Mouse (Mus musculus): ENCODE measurements around the gene Ndufaf7. TPM values are rescaled to one million over a fixed set of nuclear protein-coding genes. Genes with fewer than 3 reads are reported as not detected.
A peak's percentile ranks its signal among the peaks of the same experiment; 100 is the strongest.

Ndufaf7 gene
- 62.5 and 68.8 TPM in 2 replicates for polyA plus RNA-seq (2014; fragmentation: Nextera tagmentation; extraction: Ambion mirVana)

- Histone ChIP-seq H3K27ac (ENCODE audit: low read depth, low read length) (peak within 1 kb of the TSS; percentile 48), H3K9ac (replicated peaks; ENCODE audit: low read depth, low read length) (peak within 1 kb of the TSS; percentile 53), H3K4me3 (ENCODE audit: low read depth, low read length) (peak within 1 kb of the TSS; percentile 48), H3K27me3 (ENCODE audit: control insufficient read depth, insufficient read depth, low read length) (no peaks in the 10 kb centered on the region), H3K36me3 (ENCODE audit: control insufficient read depth, insufficient read depth, low read length) (peaks cover 28% of the 10 kb centered on the region; the same call in 1 of the 2 replicates), H3K4me1 (ENCODE audit: control insufficient read depth, insufficient read depth, low read length) (peaks cover 11% of the 10 kb centered on the region; the same call in 1 of the 2 replicates), H3K4me2 (ENCODE audit: low read depth, low read length) (peak within 1 kb of the TSS; percentile 78), H3K9me3 (ENCODE audit: control insufficient read depth, low read length) (no peaks in the 10 kb centered on the region)
- peak; percentile 100 for ATAC-seq (ENCODE audit: low read depth)
- under 1% methylated on average over 45 of the region's 45 CpGs for WGBS
Observed at GRCm38 (mm10) chr17:78936466-78937228, at the start of gene Ndufaf7, which contains the start of gene Cebpz. Ndufaf7 (plus strand) TSS chr17:78937136. Cebpz (minus strand) TSS chr17:78937066.

- ATAC-seq (ENCODE audit: low read depth) = no peak
- Histone ChIP-seq H3K4me1 (ENCODE audit: control insufficient read depth, insufficient read depth, low read length) (no peaks in the 10 kb centered on the region), H3K4me3 (ENCODE audit: low read depth, low read length) (no peak overlapping the region), H3K27me3 (ENCODE audit: control insufficient read depth, insufficient read depth, low read length) (no peaks in the 10 kb centered on the region), H3K9me3 (ENCODE audit: control insufficient read depth, low read length) (no peaks in the 10 kb centered on the region), H3K27ac (ENCODE audit: low read depth, low read length) (no peak overlapping the region), H3K4me2 (ENCODE audit: low read depth, low read length) (no peak overlapping the region), H3K36me3 (ENCODE audit: control insufficient read depth, insufficient read depth, low read length) (no peaks in the 10 kb centered on the region), H3K9ac (replicated peaks; ENCODE audit: low read depth, low read length) (no peak overlapping the region)
- 85% methylated on average over 4 of the region's 4 CpGs for WGBS
Observed at GRCm38 (mm10) chr17:78888554-78888953, 48.4 kb upstream of the Ndufaf7 start.

- Histone ChIP-seq H3K4me2 (ENCODE audit: low read depth, low read length) (no peak overlapping the region), H3K27me3 (ENCODE audit: control insufficient read depth, insufficient read depth, low read length) (no peaks in the 10 kb centered on the region), H3K9me3 (ENCODE audit: control insufficient read depth, low read length) (no peaks in the 10 kb centered on the region), H3K27ac (ENCODE audit: low read depth, low read length) (no peak overlapping the region), H3K36me3 (ENCODE audit: control insufficient read depth, insufficient read depth, low read length) (no peaks in the 10 kb centered on the region), H3K4me3 (ENCODE audit: low read depth, low read length) (no peak overlapping the region), H3K4me1 (ENCODE audit: control insufficient read depth, insufficient read depth, low read length) (no peaks in the 10 kb centered on the region), H3K9ac (replicated peaks; ENCODE audit: low read depth, low read length) (no peak overlapping the region)
- ATAC-seq (ENCODE audit: low read depth) = no peak
- WGBS = 53% methylated on average over 3 of the region's 3 CpGs
Observed at GRCm38 (mm10) chr17:78889184-78889583, 47.8 kb upstream of the Ndufaf7 start.

GRCm38 (mm10) chr17:78891020-78891419, 45.9 kb upstream of the Ndufaf7 start:
- Histone ChIP-seq H3K9me3 (ENCODE audit: control insufficient read depth, low read length) (no peaks in the 10 kb centered on the region), H3K4me2 (ENCODE audit: low read depth, low read length) (no peak overlapping the region), H3K4me1 (ENCODE audit: control insufficient read depth, insufficient read depth, low read length) (no peaks in the 10 kb centered on the region), H3K36me3 (ENCODE audit: control insufficient read depth, insufficient read depth, low read length) (no peaks in the 10 kb centered on the region), H3K27ac (ENCODE audit: low read depth, low read length) (no peak overlapping the region), H3K4me3 (ENCODE audit: low read depth, low read length) (no peak overlapping the region), H3K9ac (replicated peaks; ENCODE audit: low read depth, low read length) (no peak overlapping the region), H3K27me3 (ENCODE audit: control insufficient read depth, insufficient read depth, low read length) (no peaks in the 10 kb centered on the region)
- WGBS = 88% methylated on average over 9 of the region's 9 CpGs
- no peak for ATAC-seq (ENCODE audit: low read depth)

- no peaks in the 10 kb centered on the region for H3K9me3 ChIP-seq (ENCODE audit: control insufficient read depth, low read length)
- 87% methylated on average over 7 of the region's 7 CpGs for WGBS
- H3K4me1 ChIP-seq (ENCODE audit: control insufficient read depth, insufficient read depth, low read length) = no peaks in the 10 kb centered on the region
- no peak overlapping the region for H3K27ac ChIP-seq (ENCODE audit: low read depth, low read length)
- H3K36me3 ChIP-seq (ENCODE audit: control insufficient read depth, insufficient read depth, low read length) = no peaks in the 10 kb centered on the region
- no peak overlapping the region for H3K4me2 ChIP-seq (ENCODE audit: low read depth, low read length)
- no peak overlapping the region for H3K4me3 ChIP-seq (ENCODE audit: low read depth, low read length)
- no peak overlapping the region for H3K9ac ChIP-seq (replicated peaks; ENCODE audit: low read depth, low read length)
- ATAC-seq (ENCODE audit: low read depth) = no peak
- no peaks in the 10 kb centered on the region for H3K27me3 ChIP-seq (ENCODE audit: control insufficient read depth, insufficient read depth, low read length)
Observed at GRCm38 (mm10) chr17:78894991-78895390, 41.9 kb upstream of the Ndufaf7 start.

GRCm38 (mm10) chr17:78895394-78895793, 41.5 kb upstream of the Ndufaf7 start:
- H3K4me1 ChIP-seq (ENCODE audit: control insufficient read depth, insufficient read depth, low read length) = no peaks in the 10 kb centered on the region
- H3K4me2 ChIP-seq (ENCODE audit: low read depth, low read length) = no peak overlapping the region
- ATAC-seq (ENCODE audit: low read depth) = no peak
- H3K27ac ChIP-seq (ENCODE audit: low read depth, low read length) = no peak overlapping the region
- WGBS = 42% methylated on average over 8 of the region's 8 CpGs
- no peaks in the 10 kb centered on the region for H3K36me3 ChIP-seq (ENCODE audit: control insufficient read depth, insufficient read depth, low read length)
- no peaks in the 10 kb centered on the region for H3K27me3 ChIP-seq (ENCODE audit: control insufficient read depth, insufficient read depth, low read length)
- H3K4me3 ChIP-seq (ENCODE audit: low read depth, low read length) = no peak overlapping the region
- no peaks in the 10 kb centered on the region for H3K9me3 ChIP-seq (ENCODE audit: control insufficient read depth, low read length)
- H3K9ac ChIP-seq (replicated peaks; ENCODE audit: low read depth, low read length) = no peak overlapping the region

GRCm38 (mm10) chr17:78903158-78903557, 33.8 kb upstream of the Ndufaf7 start:
- Histone ChIP-seq H3K4me3 (ENCODE audit: low read depth, low read length) (no peak overlapping the region), H3K4me2 (ENCODE audit: low read depth, low read length) (no peak overlapping the region), H3K27me3 (ENCODE audit: control insufficient read depth, insufficient read depth, low read length) (no peaks in the 10 kb centered on the region), H3K9me3 (ENCODE audit: control insufficient read depth, low read length) (no peaks in the 10 kb centered on the region), H3K36me3 (ENCODE audit: control insufficient read depth, insufficient read depth, low read length) (no peaks in the 10 kb centered on the region), H3K9ac (replicated peaks; ENCODE audit: low read depth, low read length) (no peak overlapping the region), H3K27ac (ENCODE audit: low read depth, low read length) (no peak overlapping the region), H3K4me1 (ENCODE audit: control insufficient read depth, insufficient read depth, low read length) (no peaks in the 10 kb centered on the region)
- ATAC-seq (ENCODE audit: low read depth) = no peak
- WGBS = 83% methylated on average over 2 of the region's 2 CpGs

GRCm38 (mm10) chr17:78906892-78907291, 30.0 kb upstream of the Ndufaf7 start, which contains the start of gene Sult6b1:
Sult6b1 (minus strand) TSS chr17:78906992.
- Histone ChIP-seq H3K27me3 (ENCODE audit: control insufficient read depth, insufficient read depth, low read length) (no peaks in the 10 kb centered on the region), H3K4me2 (ENCODE audit: low read depth, low read length) (no peak within 1 kb of the TSS), H3K4me3 (ENCODE audit: low read depth, low read length) (no peak within 1 kb of the TSS), H3K9ac (replicated peaks; ENCODE audit: low read depth, low read length) (no peak within 1 kb of the TSS), H3K9me3 (ENCODE audit: control insufficient read depth, low read length) (no peaks in the 10 kb centered on the region), H3K4me1 (ENCODE audit: control insufficient read depth, insufficient read depth, low read length) (no peaks in the 10 kb centered on the region), H3K36me3 (ENCODE audit: control insufficient read depth, insufficient read depth, low read length) (no peaks in the 10 kb centered on the region), H3K27ac (ENCODE audit: low read depth, low read length) (no peak within 1 kb of the TSS)
- WGBS = 88% methylated on average over 5 of the region's 5 CpGs
- ATAC-seq (ENCODE audit: low read depth) = no peak

GRCm38 (mm10) chr17:78909374-78909773, 27.6 kb upstream of the Ndufaf7 start:
- ATAC-seq (ENCODE audit: low read depth) = no peak
- Histone ChIP-seq H3K4me3 (ENCODE audit: low read depth, low read length) (no peak overlapping the region), H3K4me2 (ENCODE audit: low read depth, low read length) (no peak overlapping the region), H3K36me3 (ENCODE audit: control insufficient read depth, insufficient read depth, low read length) (no peaks in the 10 kb centered on the region), H3K27ac (ENCODE audit: low read depth, low read length) (no peak overlapping the region), H3K9me3 (ENCODE audit: control insufficient read depth, low read length) (no peaks in the 10 kb centered on the region), H3K4me1 (ENCODE audit: control insufficient read depth, insufficient read depth, low read length) (no peaks in the 10 kb centered on the region), H3K27me3 (ENCODE audit: control insufficient read depth, insufficient read depth, low read length) (no peaks in the 10 kb centered on the region), H3K9ac (replicated peaks; ENCODE audit: low read depth, low read length) (no peak overlapping the region)
- WGBS = 85% methylated on average over 2 of the region's 2 CpGs

All from neural tube, embryonic 14.5 days (tissue).